Mouse (Mus musculus) adrenal gland, adult 18-20 months (tissue): Measurements from ENCODE around the gene Dpp6. TPM values are rescaled to one million over a fixed set of nuclear protein-coding genes. Genes with fewer than 3 reads are reported as not detected.

Experiments used
- DNase-seq, 2 experiments: peaks; one replicate each; pipeline ENCODE4 v3.0.0; 2021 to 2022; ENCODE audit warnings: low spot score in 2 of 2
- total RNA-seq, 2 experiments: library from RNA; stranded (reverse); gene quantifications; 1 replicate in 1 of 2; 2 replicates in 1 of 2; pipeline ENCODE4 v1.2.3; 2021

Dpp6 gene
- total RNA-seq, 2 experiments from 2014 or later: 8.7 to 9.4 TPM

DNA sequence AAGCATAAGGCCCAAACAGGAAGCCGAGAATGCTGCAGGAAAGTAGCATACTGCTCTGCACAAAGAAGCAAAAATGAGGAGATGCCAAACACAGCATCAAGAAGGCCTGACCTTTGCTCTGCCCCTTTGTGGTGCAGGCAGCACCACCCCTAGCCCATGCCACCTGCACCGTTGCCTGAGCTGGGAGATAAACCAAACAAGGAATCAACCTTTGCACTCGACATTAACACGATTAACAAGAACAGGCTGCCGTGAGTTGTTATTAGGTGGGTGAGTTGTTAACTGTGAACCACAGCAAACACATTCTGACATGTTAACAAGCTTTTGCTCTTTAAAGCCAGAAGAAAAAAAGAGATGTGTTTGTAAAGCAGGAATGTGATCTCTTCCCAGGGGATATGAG is 239.4 kb downstream of the Dpp6 start:
- no peak for DNase-seq

- DNase-seq: no peak
Observed at GRCm38 (mm10) chr5:27060114-27060513, 243.1 kb downstream of the Dpp6 start.

GRCm38 (mm10) chr5:27063871-27064270 is 246.9 kb downstream of the Dpp6 start:
- DNase-seq: no peak

- DNase-seq: no peak
Observed at GRCm38 (mm10) chr5:27066837-27067236, 249.8 kb downstream of the Dpp6 start.

- peak; percentile 43 to 48 for DNase-seq
Observed at GRCm38 (mm10) chr5:27075131-27075591, 258.2 kb downstream of the Dpp6 start.

DNA sequence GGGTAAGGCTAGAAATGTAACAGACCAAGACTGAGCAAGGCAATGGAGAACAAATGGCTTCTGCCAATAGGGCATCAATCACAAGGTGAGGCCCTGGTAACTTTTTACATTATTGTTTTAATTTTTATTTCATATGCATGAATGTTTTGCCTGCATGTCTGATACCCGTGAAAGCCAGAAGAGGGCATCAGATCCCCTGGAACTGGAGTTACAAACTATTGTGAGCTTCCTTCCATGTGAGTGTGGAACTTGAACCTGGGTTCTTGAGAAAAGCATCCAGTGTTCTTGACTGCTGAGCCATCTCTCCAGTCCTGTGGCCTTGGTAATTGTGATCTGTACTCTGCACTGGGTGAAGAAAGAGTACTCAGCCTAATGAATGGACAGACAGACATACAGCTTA is 259.0 kb downstream of the Dpp6 start:
- no peak for DNase-seq

DNA sequence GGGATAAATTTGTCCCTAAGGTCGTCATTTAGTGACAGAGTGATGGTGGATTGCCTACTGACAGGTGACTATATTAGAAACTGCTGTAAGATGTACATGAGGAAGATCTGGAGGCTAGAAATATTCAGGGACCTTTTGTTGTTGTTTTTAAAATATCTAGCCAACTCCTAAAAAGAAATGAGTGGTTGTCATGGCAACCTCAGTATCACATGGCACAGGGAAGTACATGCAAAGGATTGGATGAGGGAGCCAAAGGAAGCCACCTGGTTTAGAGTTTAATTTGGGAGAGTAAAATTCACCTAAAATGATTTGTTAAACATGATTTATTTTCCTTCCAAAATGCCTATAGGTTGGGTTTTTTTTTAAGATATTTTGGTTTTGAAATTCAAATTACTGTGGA is 260.8 kb downstream of the Dpp6 start:
- no peak for DNase-seq

DNA sequence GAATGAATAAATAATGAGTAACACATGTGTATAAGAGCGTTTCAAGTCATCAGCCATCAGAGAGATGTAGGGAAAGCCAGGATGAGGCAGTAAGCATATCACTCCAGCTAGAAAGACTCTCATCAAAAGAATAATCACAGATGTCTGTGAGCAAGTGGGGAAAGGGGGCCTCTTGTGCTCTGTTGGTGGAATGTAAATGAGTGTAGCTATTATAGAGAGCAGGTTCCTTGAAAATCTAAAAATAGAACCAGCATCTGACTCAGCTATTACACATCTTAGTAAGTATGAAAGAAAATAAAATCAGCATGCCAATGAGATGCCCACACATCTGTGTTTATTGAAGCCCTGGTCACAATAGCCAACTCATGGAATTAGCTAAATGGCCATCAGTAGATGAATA is 264.3 kb downstream of the Dpp6 start:
- no peak for DNase-seq

DNA sequence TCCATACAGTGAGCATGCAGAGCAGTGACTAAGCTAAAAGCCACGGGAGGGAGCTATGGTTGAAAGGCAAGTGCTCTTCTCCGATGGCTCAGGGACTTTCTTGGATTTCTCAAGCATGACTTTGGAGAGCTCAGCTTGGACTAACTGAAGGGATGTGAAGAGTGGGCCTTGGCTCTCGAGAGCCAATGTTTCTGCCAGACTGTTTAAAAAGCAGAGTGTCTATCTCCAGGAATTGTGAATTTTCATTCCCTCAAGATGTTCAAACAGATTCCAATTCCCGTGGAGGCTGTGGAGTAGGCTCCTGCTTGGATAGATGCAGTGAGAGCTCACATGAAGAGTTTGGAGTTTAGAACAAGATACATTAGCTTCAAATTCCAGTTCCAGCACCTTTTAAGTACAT is 266.8 kb downstream of the Dpp6 start:
- no peak for DNase-seq

DNA sequence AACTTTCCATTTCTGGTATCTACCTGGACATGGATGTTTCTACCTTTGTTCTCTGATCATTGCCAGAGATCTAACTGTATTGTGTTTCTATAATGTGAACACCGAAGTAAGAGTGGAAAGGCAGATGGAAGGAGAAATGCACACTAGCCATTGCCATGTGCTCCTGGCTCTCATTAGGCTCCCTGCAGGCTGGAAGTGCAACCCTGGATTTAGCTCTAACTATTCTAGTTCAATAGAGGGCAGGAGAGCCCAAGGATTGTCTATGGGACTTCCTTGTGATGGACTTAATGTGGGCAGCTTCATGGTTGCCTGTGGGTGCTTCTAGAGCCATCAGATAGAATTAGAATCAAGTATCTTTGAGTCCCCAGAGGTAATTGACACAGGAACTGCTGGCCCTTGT is 291.2 kb downstream of the Dpp6 start:
- no peak for DNase-seq

GRCm38 (mm10) chr5:27122479-27122878 is 305.5 kb downstream of the Dpp6 start:
- no peak for DNase-seq

GRCm38 (mm10) chr5:27122944-27123343 is 305.9 kb downstream of the Dpp6 start:
- no peak for DNase-seq

DNA sequence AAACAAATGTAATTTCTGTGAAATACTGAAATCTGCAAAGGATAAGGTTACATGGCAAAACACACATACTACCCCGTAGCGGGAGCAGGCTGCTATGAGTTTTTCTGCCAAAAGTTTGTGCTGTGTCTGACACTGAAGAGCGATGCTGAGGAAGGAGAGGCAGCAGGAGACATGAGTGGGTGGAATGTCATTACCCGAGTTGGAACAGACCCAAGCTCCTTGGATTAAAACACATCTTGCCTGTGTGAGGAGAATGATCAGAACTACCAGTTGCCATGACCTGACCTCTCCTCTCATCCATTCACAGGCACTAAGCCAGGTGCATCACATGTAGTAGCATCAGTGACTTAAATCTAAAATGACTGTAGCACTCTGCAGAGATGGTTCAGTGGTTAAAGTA is 309.0 kb downstream of the Dpp6 start:
- no peak for DNase-seq

GRCm38 (mm10) chr5:27133196-27133595 is 316.2 kb downstream of the Dpp6 start:
- no peak for DNase-seq

GRCm38 (mm10) chr5:27134436-27135005 is 317.5 kb downstream of the Dpp6 start:
- DNase-seq: no peak

- no peak for DNase-seq
Observed at GRCm38 (mm10) chr5:27147397-27147945, 330.5 kb downstream of the Dpp6 start.

- DNase-seq: no peak
Observed at GRCm38 (mm10) chr5:27151017-27151416, 334.0 kb downstream of the Dpp6 start.

DNA sequence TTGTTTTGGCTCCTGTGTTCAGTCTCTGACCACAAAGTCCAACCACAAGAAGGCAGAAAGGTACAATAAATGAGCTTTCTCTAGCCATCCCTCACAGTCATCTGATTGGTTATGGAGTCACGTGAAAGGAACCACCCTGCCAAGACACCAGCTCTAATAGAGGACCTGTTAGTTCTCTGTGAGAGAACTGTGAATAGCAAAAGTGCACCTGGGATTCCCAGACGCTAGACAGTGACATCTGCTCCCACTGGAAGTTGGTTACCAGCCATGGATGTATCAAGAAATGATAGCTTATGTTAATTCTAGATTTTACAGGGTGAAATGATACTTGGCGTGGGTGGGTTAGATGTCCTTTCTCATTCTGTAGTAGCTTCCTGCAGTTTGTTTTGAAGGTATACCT is 338.7 kb downstream of the Dpp6 start:
- no peak for DNase-seq

DNA sequence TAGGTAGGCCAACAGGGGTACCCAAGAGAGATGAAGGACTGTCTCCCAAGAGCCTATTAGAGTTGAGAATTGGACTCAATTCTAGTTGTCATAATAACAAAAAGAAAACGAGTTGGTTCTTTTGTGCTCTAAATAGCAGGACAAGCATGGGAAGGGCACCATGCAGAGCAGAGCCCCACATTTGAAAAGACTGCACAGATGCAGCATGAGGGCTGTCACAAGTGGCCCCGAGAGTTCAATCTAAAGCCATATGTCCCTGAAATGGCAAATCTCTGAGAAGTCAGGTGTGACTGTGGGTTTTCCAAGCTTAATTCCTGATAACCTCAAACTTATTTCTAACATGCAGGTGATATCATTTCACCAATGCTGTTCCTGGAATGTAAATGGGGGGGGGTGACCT is 339.4 kb downstream of the Dpp6 start:
- DNase-seq: no peak

GRCm38 (mm10) chr5:27161122-27161645 is 344.2 kb downstream of the Dpp6 start:
- DNase-seq: no peak

- no peak for DNase-seq
Observed at GRCm38 (mm10) chr5:27168550-27168949, 351.5 kb downstream of the Dpp6 start.

- no peak for DNase-seq
Observed at GRCm38 (mm10) chr5:27184963-27185362, 368.0 kb downstream of the Dpp6 start.
